Mouse (Mus musculus) liver, embryonic 11.5 days (tissue): Measurements from ENCODE around the gene Ap3m1. TPM values are rescaled to one million over a fixed set of nuclear protein-coding genes. Genes with fewer than 3 reads are reported as not detected.

Experiments used
- ATAC-seq: fragments of 200-750 bp; cut with Nextera tagmentation; replicated peaks from 2 replicates; pipeline ENCODE4 v1.8.0; 2017; ENCODE audit warnings: moderate number of reproducible peaks, mild to moderate bottlenecking, moderate TSS enrichment, moderate library complexity; ENCODE audit not compliant: low FRiP score
- DNase-seq: peaks from one replicate; pipeline ENCODE4 v3.0.0-alpha.2; 2017; ENCODE audit warnings: low spot score
- H3K27ac ChIP-seq: fragments of 300-500 bp; sonication (generic); 2 replicates; pipeline ENCODE4 v1.5.1; 2014; ENCODE audit warnings: mild to moderate bottlenecking, low read depth, low read length, control low read depth
- H3K27me3 ChIP-seq: fragments of 300-500 bp; sonication (generic); replicated peaks from 2 replicates; pipeline ENCODE4 v1.6.1; 2014; ENCODE audit warnings: low read length, mixed read lengths; ENCODE audit not compliant: control insufficient read depth, insufficient read depth
- H3K36me3 ChIP-seq: fragments of 300-500 bp; sonication (generic); 2 replicates; pipeline ENCODE4 v1.6.1; 2014; ENCODE audit warnings: mild to moderate bottlenecking, low read length, moderate library complexity, mixed read lengths; ENCODE audit not compliant: control insufficient read depth, insufficient read depth
- H3K4me1 ChIP-seq: fragments of 300-500 bp; sonication (generic); replicated peaks from 2 replicates; pipeline ENCODE4 v1.6.1; 2014; ENCODE audit warnings: low read length, mixed read lengths; ENCODE audit not compliant: control insufficient read depth, insufficient read depth
- H3K4me2 ChIP-seq: fragments of 300-500 bp; sonication (generic); 2 replicates; pipeline ENCODE4 v1.6.1; 2014; ENCODE audit warnings: mild to moderate bottlenecking, control low read depth, moderate library complexity
- H3K4me3 ChIP-seq: fragments of 300-500 bp; sonication (generic); 2 replicates; pipeline ENCODE4 v1.5.1; 2014; ENCODE audit warnings: low read depth, low read length, control low read depth
- H3K9ac ChIP-seq: fragments of 300-500 bp; sonication (generic); 2 replicates; pipeline ENCODE4 v1.6.1; 2014; ENCODE audit warnings: low read depth, low read length, control low read depth
- H3K9me3 ChIP-seq: fragments of 300-500 bp; sonication (generic); 2 replicates; pipeline ENCODE4 v1.6.1; 2016; ENCODE audit warnings: low read length, inconsistent platforms, mixed read lengths; ENCODE audit not compliant: control insufficient read depth
- WGBS: fragments of 180-500 bp; shearing (Covaris S2); extraction: QIAGEN DNeasy Blood & Tissue Kit; methylation state at CpG from one replicate; pipeline ENCODE4 v1.1.7; 2014; 5-methylcytosine and 5-hydroxymethylcytosine counted together
- polyA plus RNA-seq: library from polyadenylated mRNA; unstranded; fragments of >200 nt; fragmentation: Nextera tagmentation; extraction: Ambion mirVana; gene quantifications from 2 replicates; pipeline ENCODE4 v1.2.1, GENCODE M21; 2014

Ap3m1 gene
- polyA plus RNA-seq, 1 experiment from 2014 or later, result 55.7 TPM

GRCm38 (mm10) chr14:21076501-21077194 is 24.3 kb upstream of the Ap3m1 start:
- Histone ChIP-seq H3K27ac (peak overlapping the region; percentile 90), H3K36me3 (no peaks in the 10 kb centered on the region), H3K27me3 (no peaks in the 10 kb centered on the region), H3K4me2 (peak overlapping the region; percentile 85), H3K9me3 (no peaks in the 10 kb centered on the region), H3K9ac (peak overlapping the region; percentile 80), H3K4me1 (peaks cover 50% of the 10 kb centered on the region), H3K4me3 (peak overlapping the region; percentile 73)
- no peak for ATAC-seq
- DNase-seq, result no peak
- WGBS, result 36% methylated on average over 7 of the region's 7 CpGs

GRCm38 (mm10) chr14:21075751-21076500 is 23.6 kb upstream of the Ap3m1 start:
- peak; percentile 94 for ATAC-seq
- WGBS, result under 1% methylated on average over 57 of the region's 59 CpGs
- peaks cover 50% of the 10 kb centered on the region for H3K4me1 ChIP-seq

GRCm38 (mm10) chr14:21074398-21075320 is 22.4 kb upstream of the Ap3m1 start:
- Histone ChIP-seq H3K27me3 (no peaks in the 10 kb centered on the region), H3K9me3 (no peaks in the 10 kb centered on the region), H3K4me3 (peak overlapping the region; percentile 73), H3K36me3 (no peaks in the 10 kb centered on the region; the same call in 1 of the 2 replicates), H3K4me1 (peaks cover 46% of the 10 kb centered on the region), H3K27ac (peak overlapping the region; percentile 90), H3K4me2 (peak overlapping the region; percentile 85), H3K9ac (peak overlapping the region; percentile 80)
- peak; percentile 43 for ATAC-seq
- DNase-seq, result peak; percentile 55
- 29% methylated on average over 11 of the region's 11 CpGs for WGBS

More at GRCm38 (mm10) chr14:21075751-21076500, 23.6 kb upstream of the Ap3m1 start:
- Histone ChIP-seq H3K9me3 (no peaks in the 10 kb centered on the region), H3K36me3 (no peaks in the 10 kb centered on the region; the same call in 1 of the 2 replicates), H3K4me2 (peak overlapping the region; percentile 85), H3K4me3 (peak overlapping the region; percentile 73), H3K27ac (peak overlapping the region; percentile 90), H3K27me3 (no peaks in the 10 kb centered on the region), H3K9ac (peak overlapping the region; percentile 80)
- DNase-seq, result peak; percentile 92

- peak overlapping the region; percentile 80 for H3K9ac ChIP-seq
- H3K36me3 ChIP-seq, result no peaks in the 10 kb centered on the region; the same call in 1 of the 2 replicates
- H3K4me1 ChIP-seq, result peaks cover 41% of the 10 kb centered on the region
- WGBS, result 14% methylated on average over 3 of the region's 3 CpGs
- ATAC-seq (peak; percentile 77), DNase-seq (no peak)
- H3K27me3 ChIP-seq, result no peaks in the 10 kb centered on the region
- peak overlapping the region; percentile 90 for H3K27ac ChIP-seq
- H3K4me2 ChIP-seq, result peak overlapping the region; percentile 85
- H3K9me3 ChIP-seq, result no peaks in the 10 kb centered on the region
- H3K4me3 ChIP-seq, result peak overlapping the region; percentile 73; the same call in 1 of the 2 replicates
Measured at GRCm38 (mm10) chr14:21073981-21074380, 21.7 kb upstream of the Ap3m1 start.

GRCm38 (mm10) chr14:21069594-21069993 is 17.3 kb upstream of the Ap3m1 start:
- 87% methylated on average over 5 of the region's 5 CpGs for WGBS
- ATAC-seq, result no peak
- no peaks in the 10 kb centered on the region; the same call in 1 of the 2 replicates for H3K36me3 ChIP-seq
- H3K9ac ChIP-seq, result no peak overlapping the region
- no peak overlapping the region for H3K4me3 ChIP-seq
- no peak overlapping the region for H3K27ac ChIP-seq
- no peak overlapping the region for H3K4me2 ChIP-seq
- no peak for DNase-seq
- H3K27me3 ChIP-seq, result no peaks in the 10 kb centered on the region
- H3K4me1 ChIP-seq, result peaks cover 25% of the 10 kb centered on the region
- H3K9me3 ChIP-seq, result no peaks in the 10 kb centered on the region

GRCm38 (mm10) chr14:21065490-21066162 is 13.3 kb upstream of the Ap3m1 start:
- Histone ChIP-seq H3K27ac (0 out of 2 replicates have a peak overlapping the region, but pooled peaks have one; percentile 36), H3K27me3 (no peaks in the 10 kb centered on the region), H3K9ac (no peak overlapping the region), H3K36me3 (no peaks in the 10 kb centered on the region), H3K4me1 (peaks cover 19% of the 10 kb centered on the region), H3K9me3 (no peaks in the 10 kb centered on the region), H3K4me2 (peak overlapping the region; percentile 43), H3K4me3 (no peak overlapping the region)
- ATAC-seq, result no peak
- DNase-seq, result no peak
- 26% methylated on average over 8 of the region's 8 CpGs for WGBS

GRCm38 (mm10) chr14:21064321-21064720 is 12.0 kb upstream of the Ap3m1 start:
- WGBS, result 31% methylated on average over 1 of the region's 1 CpGs
- H3K9me3 ChIP-seq, result no peaks in the 10 kb centered on the region

More at GRCm38 (mm10) chr14:21064321-21064720, 12.0 kb upstream of the Ap3m1 start:
- Histone ChIP-seq H3K27ac (no peak overlapping the region), H3K4me2 (no peak overlapping the region), H3K27me3 (no peaks in the 10 kb centered on the region), H3K4me1 (peaks cover 19% of the 10 kb centered on the region), H3K9ac (no peak overlapping the region), H3K4me3 (no peak overlapping the region), H3K36me3 (no peaks in the 10 kb centered on the region)
- ATAC-seq, result no peak
- no peak for DNase-seq
